Mouse (Mus musculus) heart, embryonic 14.5 days (tissue): Measurements from ENCODE around the gene Nup188. TPM values are rescaled to one million over a fixed set of nuclear protein-coding genes. Genes with fewer than 3 reads are reported as not detected.
A peak's percentile ranks its signal among the peaks of the same experiment; 100 is the strongest.

Experiments used
- ATAC-seq: fragments of 200-750 bp; cut with Nextera tagmentation; 2 replicates; pipeline ENCODE4 v1.8.0; 2017; ENCODE audit warnings: low read depth, moderate TSS enrichment; ENCODE audit not compliant: insufficient number of reproducible peaks, insufficient read depth, low FRiP score
- H3K27ac ChIP-seq, 2 experiments: fragments of 200-500 bp in 1 of 2; fragments of 300-500 bp in 1 of 2; sonication (generic) in 1 of 2; replicated peaks in 1 of 2; 2 replicates each; pipeline ENCODE4 v1.5.1; 2012 to 2014; ENCODE audit warnings: low read depth in 2 of 2, low read length in 2 of 2, control low read depth in 1 of 2, mild to moderate bottlenecking in 1 of 2, mixed read lengths in 1 of 2; ENCODE audit not compliant: control insufficient read depth in 1 of 2, insufficient read depth in 1 of 2
- H3K27me3 ChIP-seq: fragments of 300-500 bp; sonication (generic); 2 replicates; pipeline ENCODE4 v1.6.1; 2014; ENCODE audit warnings: mild to moderate bottlenecking, low read length, control low read depth; ENCODE audit not compliant: control insufficient read depth, insufficient read depth
- H3K36me3 ChIP-seq: fragments of 300-500 bp; sonication (generic); 2 replicates; pipeline ENCODE4 v1.6.1; 2014; ENCODE audit warnings: mild to moderate bottlenecking, control low read depth, low read length, mixed read lengths; ENCODE audit not compliant: control insufficient read depth, insufficient read depth
- H3K4me1 ChIP-seq, 2 experiments: fragments of 200-500 bp in 1 of 2; fragments of 300-500 bp in 1 of 2; sonication (generic) in 1 of 2; 2 replicates each; pipeline ENCODE4 v1.6.1; 2012 to 2014; ENCODE audit warnings: low read length in 2 of 2, control low read depth in 1 of 2, mixed read lengths in 1 of 2; ENCODE audit not compliant: control insufficient read depth in 2 of 2, insufficient read depth in 2 of 2
- H3K4me2 ChIP-seq: fragments of 300-500 bp; sonication (generic); 2 replicates; pipeline ENCODE4 v1.6.1; 2014; ENCODE audit warnings: mild to moderate bottlenecking, low read length
- H3K4me3 ChIP-seq, 2 experiments: fragments of 200-500 bp in 1 of 2; fragments of 300-500 bp in 1 of 2; sonication (generic) in 1 of 2; 2 replicates each; pipeline ENCODE4 v1.5.1; 2012 to 2014; ENCODE audit warnings: low read length in 2 of 2, mild to moderate bottlenecking in 2 of 2, control low read depth in 1 of 2, low read depth in 1 of 2, moderate library complexity in 1 of 2; ENCODE audit not compliant: control insufficient read depth in 1 of 2, insufficient read depth in 1 of 2
- H3K9ac ChIP-seq: fragments of 300-500 bp; sonication (generic); 2 replicates; pipeline ENCODE4 v1.6.1; 2014; ENCODE audit warnings: mild to moderate bottlenecking, low read length
- H3K9me3 ChIP-seq: fragments of 300-500 bp; sonication (generic); 2 replicates; pipeline ENCODE4 v1.6.1; 2016; ENCODE audit warnings: low read length, control low read depth; ENCODE audit not compliant: control insufficient read depth
- WGBS: fragments of 180-500 bp; shearing (Covaris S2); extraction: QIAGEN DNeasy Blood & Tissue Kit; methylation state at CpG from one replicate; pipeline ENCODE4 v1.1.7; 2014; 5-methylcytosine and 5-hydroxymethylcytosine counted together
- polyA plus RNA-seq: library from polyadenylated mRNA; unstranded; fragments of >200 nt; fragmentation: Nextera tagmentation; extraction: Ambion mirVana; gene quantifications from 2 replicates; pipeline ENCODE4 v1.2.1, GENCODE M21; 2014

Nup188 gene
- polyA plus RNA-seq, 1 experiment from 2014 or later: 23.9 TPM

GRCm38 (mm10) chr2:30240267-30240666 lies 45.9 kb upstream of the Nup188 start, which contains the start of gene Gm28035:
Gene Gm28035 (plus strand): TSS chr2:30240567.
- H3K27ac ChIP-seq: peak within 1 kb of the TSS; percentile 87 to 91
- H3K4me2 ChIP-seq: peak within 1 kb of the TSS; percentile 90
- H3K9ac ChIP-seq: peak within 1 kb of the TSS; percentile 91
- H3K9me3 ChIP-seq: no peaks in the 10 kb centered on the region
- no peak for ATAC-seq
- H3K27me3 ChIP-seq: no peaks in the 10 kb centered on the region
- 51% methylated on average over 2 of the region's 2 CpGs for WGBS
- H3K36me3 ChIP-seq: peaks cover 45% of the 10 kb centered on the region
- H3K4me3 ChIP-seq: peak within 1 kb of the TSS in 1 of 2 experiments; percentile 8; a peak in 2 of 4 replicates
- H3K4me1 ChIP-seq: peaks cover 32 to 52% of the 10 kb centered on the region in 2 experiments

DNA sequence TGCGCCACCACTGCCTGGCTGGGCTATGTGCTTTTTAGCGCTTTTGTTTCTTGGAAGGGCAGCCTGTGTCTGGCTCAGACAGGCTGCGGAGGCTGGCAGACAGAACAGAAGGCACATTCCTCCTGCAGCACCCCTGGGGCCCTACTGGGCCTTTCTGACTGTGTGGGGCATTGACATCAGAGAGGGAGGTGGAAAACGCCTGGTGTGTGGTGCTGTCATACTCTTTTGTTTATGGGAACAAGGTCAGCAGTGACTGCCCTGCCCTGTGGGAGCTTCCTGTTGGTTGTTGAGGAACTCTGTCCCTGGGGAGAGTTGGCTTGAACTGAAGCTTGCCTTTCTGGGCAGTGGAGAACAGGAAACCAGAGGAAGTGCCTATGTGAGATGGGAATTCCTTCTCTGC lies 43.7 kb upstream of the Nup188 start:
- H3K27ac ChIP-seq: peak overlapping the region; percentile 64 to 70
- peaks cover 32 to 55% of the 10 kb centered on the region in 2 experiments for H3K4me1 ChIP-seq
- no peaks in the 10 kb centered on the region for H3K9me3 ChIP-seq
- WGBS: 28% methylated on average over 4 of the region's 4 CpGs
- H3K27me3 ChIP-seq: no peaks in the 10 kb centered on the region
- peak; percentile 25 for ATAC-seq
- peaks cover 54% of the 10 kb centered on the region for H3K36me3 ChIP-seq
- no peak overlapping the region for H3K4me3 ChIP-seq
- peak overlapping the region; percentile 9; the same call in 1 of the 2 replicates for H3K4me2 ChIP-seq
- no peak overlapping the region for H3K9ac ChIP-seq

GRCm38 (mm10) chr2:30243391-30243790 lies 42.8 kb upstream of the Nup188 start:
- H3K27ac ChIP-seq: peak overlapping the region in 1 of 2 experiments; percentile 64; a peak in 2 of 4 replicates
- ATAC-seq: no peak
- H3K4me3 ChIP-seq: no peak overlapping the region
- H3K4me1 ChIP-seq: peaks cover 32 to 55% of the 10 kb centered on the region in 2 experiments
- H3K4me2 ChIP-seq: no peak overlapping the region
- H3K36me3 ChIP-seq: peaks cover 59% of the 10 kb centered on the region
- H3K27me3 ChIP-seq: no peaks in the 10 kb centered on the region
- no peaks in the 10 kb centered on the region for H3K9me3 ChIP-seq
- no peak overlapping the region for H3K9ac ChIP-seq
- WGBS: 94% methylated on average over 4 of the region's 4 CpGs

GRCm38 (mm10) chr2:30244595-30245178 lies 41.5 kb upstream of the Nup188 start:
- 80% methylated on average over 7 of the region's 7 CpGs for WGBS
- Histone ChIP-seq H3K9ac (no peak overlapping the region), H3K4me3 (no peak overlapping the region), H3K27ac (no peak overlapping the region), H3K4me1 (peaks cover 19 to 42% of the 10 kb centered on the region in 2 experiments), H3K4me2 (no peak overlapping the region), H3K9me3 (no peaks in the 10 kb centered on the region), H3K27me3 (no peaks in the 10 kb centered on the region), H3K36me3 (peaks cover 72% of the 10 kb centered on the region)
- ATAC-seq: no peak

- ATAC-seq: no peak
- H3K36me3 ChIP-seq: peaks cover 68% of the 10 kb centered on the region
- H3K9ac ChIP-seq: no peak overlapping the region
- H3K27me3 ChIP-seq: no peaks in the 10 kb centered on the region
- H3K27ac ChIP-seq: no peak overlapping the region
- H3K4me2 ChIP-seq: no peak overlapping the region
- H3K9me3 ChIP-seq: no peaks in the 10 kb centered on the region
- WGBS: 91% methylated on average over 5 of the region's 5 CpGs
- H3K4me1 ChIP-seq: peaks cover 13 to 29% of the 10 kb centered on the region in 2 experiments
- H3K4me3 ChIP-seq: no peak overlapping the region
Measured at GRCm38 (mm10) chr2:30247036-30247435, 39.2 kb upstream of the Nup188 start.

- 83% methylated on average over 4 of the region's 4 CpGs for WGBS
- Histone ChIP-seq H3K36me3 (peaks cover 70% of the 10 kb centered on the region), H3K4me1 (peaks cover 9 to 22% of the 10 kb centered on the region in 2 experiments), H3K27ac (no peak overlapping the region), H3K27me3 (no peaks in the 10 kb centered on the region), H3K9me3 (no peaks in the 10 kb centered on the region), H3K9ac (no peak overlapping the region), H3K4me2 (no peak overlapping the region), H3K4me3 (no peak overlapping the region)
- ATAC-seq: no peak
Measured at GRCm38 (mm10) chr2:30247681-30248080, 38.5 kb upstream of the Nup188 start.

GRCm38 (mm10) chr2:30249182-30249581 lies 37.0 kb upstream of the Nup188 start:
- H3K36me3 ChIP-seq: peaks cover 69% of the 10 kb centered on the region
- no peak overlapping the region for H3K9ac ChIP-seq
- ATAC-seq: no peak
- WGBS: 93% methylated on average over 3 of the region's 3 CpGs
- H3K4me1 ChIP-seq: peaks cover 7 to 14% of the 10 kb centered on the region in 2 experiments; a peak in 3 of 4 replicates
- no peaks in the 10 kb centered on the region for H3K9me3 ChIP-seq
- H3K4me3 ChIP-seq: no peak overlapping the region
- H3K4me2 ChIP-seq: no peak overlapping the region
- H3K27me3 ChIP-seq: no peaks in the 10 kb centered on the region
- H3K27ac ChIP-seq: no peak overlapping the region
